In genomic region chr8:76902205-76903078, GRCm38 (mm10) we compare ENCODE assay signal across 8 mouse cellular contexts. TPM values are rescaled to one million over a fixed set of nuclear protein-coding genes. Genes with fewer than 3 reads are reported as not detected.
A peak's percentile ranks its signal among the peaks of the same experiment; 100 is the strongest.
DNase-seq lines count a peak whose midpoint lies in the region; ATAC-seq and TF ChIP-seq lines count a peak whose summit lies in the region.

No protein-coding gene starts in this region.

- H3K9me3 ChIP-seq in E14TG2a.4 (ENCODE audit: low read length): no peaks in the 10 kb centered on the region
- no peaks in the 10 kb centered on the region for H3K9me3 ChIP-seq in forebrain, embryonic 14.5 days (replicated peaks; ENCODE audit: control insufficient read depth, low read length)
- H3K9me3 ChIP-seq in liver, embryonic 12.5 days (replicated peaks): no peaks in the 10 kb centered on the region

- no peak for DNase-seq in heart, adult 2 months
- DNase-seq in heart, postnatal 25 days (ENCODE audit: low spot score): no peak
- no peak for DNase-seq in forebrain, embryonic 14.5 days (ENCODE audit: low spot score)
- no peak for DNase-seq in MN1 (ENCODE audit: low spot score)
- DNase-seq in right cerebral cortex, postnatal 10 days (ENCODE audit: low spot score in 2 of 2): no peak
- DNase-seq in frontal cortex, postnatal 14 days (ENCODE audit: low spot score in 2 of 2): no peak

- no peak; the same call in 1 of the 2 replicates for TF ChIP-seq POLR2A in heart, adult 2 months (IDR thresholded peaks at IDR 0.05; ENCODE audit: insufficient read depth, low read depth, low read length)

- peak overlapping the region; percentile 77 for H3K9ac ChIP-seq in heart, adult 2 months (ENCODE audit: low read depth, low read length)
- peak overlapping the region; percentile 46; the same call in 1 of the 2 replicates for H3K9ac ChIP-seq in forebrain, embryonic 14.5 days (ENCODE audit: low read length)
- H3K9ac ChIP-seq in liver, embryonic 12.5 days: peak overlapping the region; percentile 46; the same call in 1 of the 2 replicates

- intact Hi-C loops in heart, adult 2 months (cut with DNase I): loop anchor here (5.0 kb wide), 3 partner anchors 140 to 325 kb away; no protein-coding TSS in a partner anchor
- intact Hi-C loops in heart, postnatal 25 days (cut with DNase I): loop anchor here (5.0 to 10.0 kb wide), 2 partner anchors 142 to 230 kb away; no protein-coding TSS in a partner anchor

- no peaks in the 10 kb centered on the region for H3K79me2 ChIP-seq in heart, adult 2 months (replicated peaks; ENCODE audit: control insufficient read depth, insufficient read depth, low read length)

- H3K36me3 ChIP-seq in heart, adult 2 months (ENCODE audit: control insufficient read depth, insufficient read depth, low read length): no peaks in the 10 kb centered on the region
- no peaks in the 10 kb centered on the region for H3K36me3 ChIP-seq in E14TG2a.4 (ENCODE audit: insufficient read depth, low read length)
- H3K36me3 ChIP-seq in forebrain, embryonic 14.5 days (ENCODE audit: control insufficient read depth, insufficient read depth, low read length): no peaks in the 10 kb centered on the region
- H3K36me3 ChIP-seq in liver, embryonic 12.5 days: no peaks in the 10 kb centered on the region

- TF ChIP-seq CTCF in heart, adult 2 months (IDR thresholded peaks at IDR 0.05): no peak
- TF ChIP-seq CTCF in E14TG2a.4 (conservative IDR thresholded peaks at IDR 0.05; ENCODE audit: low read length): no peak

- TF ChIP-seq EP300 in heart, adult 2 months (IDR thresholded peaks at IDR 0.05; ENCODE audit: insufficient read depth, low read depth, low read length): 0 out of 2 replicates have a peak, but pooled peaks have one; percentile 26

- H3K27me3 ChIP-seq in heart, adult 2 months (ENCODE audit: control insufficient read depth, insufficient read depth, low read length): no peaks in the 10 kb centered on the region
- H3K27me3 ChIP-seq in E14TG2a.4 (ENCODE audit: insufficient read depth, low read length): peaks cover 47% of the 10 kb centered on the region
- H3K27me3 ChIP-seq in forebrain, embryonic 14.5 days (replicated peaks; ENCODE audit: control insufficient read depth, insufficient read depth, low read length): peaks cover 25% of the 10 kb centered on the region
- peaks cover 55% of the 10 kb centered on the region for H3K27me3 ChIP-seq in liver, embryonic 12.5 days (replicated peaks)

- no peak; the same call in 1 of the 2 replicates for ATAC-seq in forebrain, embryonic 14.5 days
- peak; percentile 87 for ATAC-seq in liver, embryonic 12.5 days

- under 1% methylated on average over 35 of the region's 35 CpGs for WGBS in heart, adult 2 months
- under 1% methylated on average over 34 of the region's 35 CpGs for WGBS in forebrain, embryonic 14.5 days
- 1% methylated on average over 34 of the region's 35 CpGs for WGBS in liver, embryonic 12.5 days (ENCODE audit: insufficient replicate concordance)

- no peaks in the 10 kb centered on the region for H3K4me1 ChIP-seq in heart, adult 2 months (ENCODE audit: control insufficient read depth, insufficient read depth, low read length)
- H3K4me1 ChIP-seq in E14TG2a.4 (replicated peaks; ENCODE audit: low read depth, low read length): peaks cover 14% of the 10 kb centered on the region
- peaks cover 2% of the 10 kb centered on the region; the same call in 1 of the 2 replicates for H3K4me1 ChIP-seq in forebrain, embryonic 14.5 days (ENCODE audit: control insufficient read depth, insufficient read depth, low read length)
- peaks cover 38% of the 10 kb centered on the region for H3K4me1 ChIP-seq in liver, embryonic 12.5 days

- peak overlapping the region; percentile 85 for H3K27ac ChIP-seq in heart, adult 2 months
- no peak overlapping the region for H3K27ac ChIP-seq in forebrain, embryonic 14.5 days (ENCODE audit: low read depth, low read length)
- no peak overlapping the region for H3K27ac ChIP-seq in liver, embryonic 12.5 days

- peak overlapping the region; percentile 100 for H3K4me2 ChIP-seq in forebrain, embryonic 14.5 days (ENCODE audit: low read length)
- peak overlapping the region; percentile 89 for H3K4me2 ChIP-seq in liver, embryonic 12.5 days

- H3K4me3 ChIP-seq in heart, adult 2 months: peak overlapping the region; percentile 90
- peak overlapping the region; percentile 84 for H3K4me3 ChIP-seq in E14TG2a.4 (replicated peaks; ENCODE audit: low read length)
- peak overlapping the region; percentile 67 for H3K4me3 ChIP-seq in forebrain, embryonic 14.5 days (ENCODE audit: low read depth, low read length)
- peak overlapping the region; percentile 62 for H3K4me3 ChIP-seq in liver, embryonic 12.5 days

RNA-seq across cellular contexts. Expression of gene Nr3c2, which starts 3.2 kb away (rescaled TPM):
- total RNA-seq in heart, adult 2 months (2021): 10 to 100 TPM; 21.1 to 27.8 TPM
- 7.0 and 10.6 TPM in 2 replicates for polyA plus RNA-seq in heart, adult 2 months (2012; rRNA removed)
- 10 to 100 TPM; 17.9 to 22.7 TPM for total RNA-seq in heart, postnatal 25 days (2021)
- polyA plus RNA-seq in forebrain, embryonic 14.5 days (2014; fragmentation: Nextera tagmentation; extraction: Ambion mirVana): 1.4 and 1.8 TPM in 2 replicates
- polyA plus RNA-seq in liver, embryonic 12.5 days (2016; fragmentation: Nextera tagmentation; extraction: Ambion mirVana): 0.74 and 1.2 TPM in 2 replicates
